Mouse (Mus musculus) testis, adult 2 months (tissue): ENCODE results near the gene Rbms3. TPM values are rescaled to one million over a fixed set of nuclear protein-coding genes. Genes with fewer than 3 reads are reported as not detected.

Source experiments
- H3K27ac ChIP-seq: fragments of 200-500 bp; 2 replicates; pipeline ENCODE4 v1.5.1; 2012; ENCODE audit warnings: low read depth, low read length; ENCODE audit not compliant: control insufficient read depth, insufficient read depth
- H3K27me3 ChIP-seq: fragments of 200-500 bp; 2 replicates; pipeline ENCODE4 v1.6.1; 2012; ENCODE audit warnings: mild to moderate bottlenecking, low read length, moderate library complexity; ENCODE audit not compliant: control insufficient read depth, insufficient read depth
- H3K36me3 ChIP-seq: fragments of 200-500 bp; 2 replicates; pipeline ENCODE4 v1.6.1; 2012; ENCODE audit warnings: mild to moderate bottlenecking, low read length; ENCODE audit not compliant: control insufficient read depth, insufficient read depth
- H3K4me1 ChIP-seq: fragments of 200-500 bp; 2 replicates; pipeline ENCODE4 v1.6.1; 2012; ENCODE audit warnings: low read length; ENCODE audit not compliant: control insufficient read depth, insufficient read depth
- H3K4me3 ChIP-seq: fragments of 200-500 bp; 2 replicates; pipeline ENCODE4 v1.5.1; 2012; ENCODE audit warnings: low read depth, mild to moderate bottlenecking, low read length, moderate library complexity, mixed read lengths; ENCODE audit not compliant: control insufficient read depth
- CTCF ChIP-seq: fragments of 200-500 bp; IDR thresholded peaks from 2 replicates; pipeline ENCODE4 v1.5.1; 2012; ENCODE audit warnings: low read depth, mild to moderate bottlenecking, inconsistent platforms, low read length, moderate library complexity; ENCODE audit not compliant: control insufficient read depth, insufficient read depth, insufficient replicate concordance
- POLR2A ChIP-seq: fragments of 200-500 bp; IDR thresholded peaks from 2 replicates; pipeline ENCODE4 v1.6.1; 2012; ENCODE audit warnings: low read depth, mild to moderate bottlenecking, inconsistent platforms, low read length, moderate library complexity; ENCODE audit not compliant: control insufficient read depth
- polyA plus RNA-seq: library from polyadenylated mRNA; depleted of rRNA; stranded (reverse); fragments of >200 nt; gene quantifications from 2 replicates; pipeline ENCODE4 v1.2.3, GENCODE M21; 2012

Rbms3 gene
- polyA plus RNA-seq, 1 experiment, result 0.72 TPM

DNA sequence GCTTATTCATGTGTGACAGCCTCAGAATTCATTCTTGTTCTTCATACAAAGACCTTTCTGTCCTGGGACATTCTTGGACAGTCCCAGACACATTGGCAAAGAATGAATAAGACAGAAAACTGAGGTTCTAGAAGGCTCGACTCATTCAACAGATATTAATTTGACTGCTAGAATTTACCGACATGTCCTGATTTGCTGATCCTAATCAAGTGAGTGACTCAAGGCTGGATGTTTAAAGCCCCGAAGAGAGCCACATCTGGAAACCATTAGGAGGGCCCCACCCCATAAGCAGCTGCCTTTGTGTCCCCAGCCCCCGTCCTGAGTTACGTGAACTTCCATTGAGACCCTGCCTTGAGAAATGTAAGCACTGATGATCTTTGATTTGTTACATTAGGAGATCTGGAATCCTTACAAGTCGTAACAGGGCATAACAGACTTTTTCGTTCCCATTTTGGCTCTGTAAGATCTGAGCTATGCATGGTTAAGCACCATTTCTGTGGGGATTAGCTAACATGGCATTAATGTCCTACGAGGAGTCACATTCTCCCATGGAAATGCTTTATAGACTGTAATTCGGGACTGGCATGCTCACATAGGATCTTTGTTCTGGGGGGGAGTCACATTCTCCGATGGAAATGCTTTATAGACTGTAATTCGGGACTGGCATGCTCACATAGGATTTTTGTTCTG, 726.3 kb downstream of the Rbms3 start:
- no peaks in the 10 kb centered on the region for H3K27me3 ChIP-seq
- no peak overlapping the region for H3K27ac ChIP-seq
- TF ChIP-seq POLR2A (no peak), CTCF (no peak)
- H3K4me3 ChIP-seq, result no peak overlapping the region
- no peaks in the 10 kb centered on the region for H3K36me3 ChIP-seq
- no peaks in the 10 kb centered on the region for H3K4me1 ChIP-seq

DNA sequence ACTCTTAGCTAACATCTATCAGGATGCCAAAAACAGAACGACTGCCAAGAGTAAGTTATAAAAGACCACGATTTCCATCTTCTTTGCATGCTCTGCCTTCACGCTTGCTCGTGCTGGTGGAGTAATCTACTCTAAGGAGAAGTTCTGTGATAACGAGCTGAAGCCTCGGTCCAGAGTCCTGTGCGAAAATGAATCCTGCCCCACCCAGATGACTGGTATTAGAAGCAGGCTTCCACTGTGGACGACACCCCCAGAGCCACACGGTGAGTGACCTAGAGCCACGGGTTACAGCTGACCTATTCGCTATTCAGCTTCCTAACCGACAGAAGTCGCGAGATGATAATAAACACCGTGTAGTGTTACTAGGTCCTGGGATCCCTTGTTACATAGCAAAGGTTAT, 730.3 kb downstream of the Rbms3 start:
- Histone ChIP-seq H3K36me3 (no peaks in the 10 kb centered on the region), H3K27me3 (no peaks in the 10 kb centered on the region), H3K4me1 (no peaks in the 10 kb centered on the region), H3K4me3 (no peak overlapping the region), H3K27ac (no peak overlapping the region)
- no peak for TF ChIP-seq POLR2A
- no peak for TF ChIP-seq CTCF

DNA sequence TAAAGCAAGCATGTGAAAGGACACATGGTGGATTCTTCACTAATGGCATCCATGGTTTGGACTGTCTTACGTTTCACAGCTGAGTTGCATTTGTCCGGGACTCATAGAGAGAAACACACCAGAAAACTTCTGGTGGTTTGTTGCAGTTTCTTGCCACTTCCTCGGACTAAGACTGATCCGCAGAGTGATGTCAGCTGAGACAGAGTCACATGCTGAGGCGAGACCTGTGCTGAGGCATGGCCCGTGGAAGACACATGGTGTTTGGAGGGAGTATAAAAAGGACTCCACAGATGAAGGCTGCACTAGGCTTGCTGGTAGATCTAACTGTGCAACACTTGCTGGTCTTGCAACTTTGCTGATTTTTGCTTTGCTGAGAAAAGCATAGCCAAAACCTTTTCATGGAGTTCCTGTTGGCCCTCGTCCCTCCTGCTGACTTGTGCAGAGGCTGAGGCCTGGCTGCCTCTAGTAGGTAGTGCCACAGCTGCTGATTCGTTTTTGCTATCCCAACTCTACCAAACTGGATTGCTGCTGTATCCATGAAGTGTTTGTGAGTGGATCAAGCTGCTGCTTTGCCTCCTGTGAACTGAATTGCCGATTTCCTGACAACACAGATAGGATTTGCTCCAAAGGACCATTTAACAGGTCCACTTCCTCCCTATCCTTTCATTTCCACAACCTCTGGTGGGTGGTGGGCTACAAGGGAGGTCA, 742.6 kb downstream of the Rbms3 start:
- Histone ChIP-seq H3K4me1 (no peaks in the 10 kb centered on the region), H3K27me3 (no peaks in the 10 kb centered on the region), H3K4me3 (no peak overlapping the region), H3K36me3 (no peaks in the 10 kb centered on the region), H3K27ac (no peak overlapping the region)
- TF ChIP-seq POLR2A (no peak), CTCF (no peak)

DNA sequence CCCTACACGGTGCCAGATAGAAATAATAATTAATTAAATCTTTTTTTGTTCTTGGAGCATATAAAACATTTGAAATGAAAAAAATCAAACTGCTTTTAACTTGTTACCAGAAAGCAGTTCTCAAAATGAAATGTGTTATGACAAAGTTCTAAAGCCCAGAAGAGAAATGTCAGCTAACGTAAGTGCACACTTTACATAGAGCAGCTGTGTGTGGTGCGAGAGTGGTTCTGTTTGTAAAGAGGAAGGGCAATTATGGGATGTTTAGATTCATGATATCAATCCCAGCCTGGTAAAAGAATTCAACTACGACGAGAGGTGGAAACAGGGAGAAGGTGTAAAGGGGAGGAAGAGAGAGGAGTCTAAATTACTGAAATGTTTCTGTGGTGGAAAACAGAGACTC, 744.1 kb downstream of the Rbms3 start:
- H3K27ac ChIP-seq, result no peak overlapping the region
- H3K4me3 ChIP-seq, result no peak overlapping the region
- H3K27me3 ChIP-seq, result no peaks in the 10 kb centered on the region
- TF ChIP-seq CTCF (no peak), POLR2A (no peak)
- H3K36me3 ChIP-seq, result no peaks in the 10 kb centered on the region
- H3K4me1 ChIP-seq, result no peaks in the 10 kb centered on the region

DNA sequence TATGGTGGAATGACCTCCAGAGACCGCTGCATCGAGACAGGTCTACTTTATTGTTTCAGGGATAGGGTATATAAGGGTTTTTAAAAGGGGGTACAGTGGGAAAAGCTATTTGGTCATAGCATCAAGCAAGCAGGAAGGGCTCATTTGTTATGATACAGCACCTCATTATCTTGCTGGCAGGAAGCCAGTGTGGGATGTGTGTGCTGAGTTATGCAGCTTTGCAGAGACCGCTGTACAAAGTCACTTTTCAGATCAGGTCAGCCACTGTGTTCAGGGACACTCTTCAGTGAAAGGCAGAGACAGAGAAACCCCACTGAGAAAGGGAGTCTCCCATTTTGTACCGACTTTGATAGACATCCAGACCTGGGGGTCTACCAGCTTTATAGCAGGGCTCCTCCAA, 749.2 kb downstream of the Rbms3 start:
- no peak overlapping the region for H3K4me3 ChIP-seq
- TF ChIP-seq CTCF (no peak), POLR2A (no peak)
- no peaks in the 10 kb centered on the region for H3K4me1 ChIP-seq
- no peaks in the 10 kb centered on the region for H3K36me3 ChIP-seq
- H3K27ac ChIP-seq, result no peak overlapping the region
- H3K27me3 ChIP-seq, result no peaks in the 10 kb centered on the region

DNA sequence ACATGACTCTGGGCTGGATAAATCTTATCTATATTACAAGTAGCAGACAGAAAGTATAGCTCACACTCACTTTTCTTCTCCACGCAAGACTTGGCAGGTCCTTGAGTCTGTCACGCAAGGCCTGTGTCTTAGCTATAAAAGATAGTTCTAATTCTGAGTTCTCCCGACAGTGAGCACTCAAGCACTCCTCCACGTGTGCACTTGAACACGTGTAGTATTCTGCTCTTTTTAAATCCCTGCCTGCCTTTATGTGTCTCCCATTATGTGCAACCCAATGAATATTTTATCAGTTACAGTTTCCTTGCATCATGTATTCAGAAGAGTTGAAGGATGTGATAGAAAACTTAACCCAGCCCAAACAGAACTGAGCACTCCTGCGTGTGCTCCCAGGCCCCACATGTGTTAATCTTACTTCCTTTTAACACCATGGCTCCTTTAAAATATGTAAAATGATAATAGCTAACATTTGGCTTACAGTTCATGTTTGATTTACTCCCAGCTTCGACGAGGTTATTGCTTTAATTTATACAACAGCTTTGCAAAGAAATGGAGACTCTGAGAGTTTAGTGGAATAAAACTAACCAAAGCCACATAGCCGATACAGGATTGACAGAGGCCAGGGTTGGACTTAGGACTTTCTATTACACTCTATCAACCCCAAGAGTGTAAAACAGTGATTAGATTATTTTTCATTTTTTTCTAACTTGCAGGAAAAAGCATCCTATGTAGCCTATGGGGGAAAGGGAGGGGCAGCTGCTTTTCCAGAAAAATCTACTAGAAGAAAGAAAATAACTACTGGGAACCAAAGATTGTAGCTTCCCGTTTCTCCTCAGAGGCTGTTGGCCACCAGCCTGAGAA, 749.9 kb downstream of the Rbms3 start:
- Histone ChIP-seq H3K27ac (no peak overlapping the region), H3K4me3 (no peak overlapping the region), H3K4me1 (no peaks in the 10 kb centered on the region), H3K27me3 (no peaks in the 10 kb centered on the region), H3K36me3 (no peaks in the 10 kb centered on the region)
- TF ChIP-seq POLR2A, result no peak
- TF ChIP-seq CTCF, result no peak

DNA sequence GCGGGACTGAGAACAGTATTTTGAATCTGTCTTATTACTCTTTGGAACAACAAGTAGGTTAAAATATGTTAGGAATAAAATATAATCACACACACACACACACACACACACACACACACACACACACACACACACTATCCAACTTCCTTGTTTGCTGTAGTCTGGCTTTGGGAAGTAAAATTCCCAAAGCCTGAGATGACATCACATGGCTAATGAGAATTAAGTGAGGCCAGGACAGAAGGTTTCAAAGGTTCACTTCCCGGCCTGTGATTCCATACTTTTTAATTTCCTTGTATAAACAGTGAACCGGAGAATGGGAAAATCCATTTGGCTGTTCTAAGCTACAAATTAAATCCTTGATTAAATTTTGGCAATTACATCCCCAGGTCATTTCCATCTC, 752.9 kb downstream of the Rbms3 start:
- TF ChIP-seq POLR2A (no peak), CTCF (no peak)
- Histone ChIP-seq H3K27me3 (no peaks in the 10 kb centered on the region), H3K4me3 (no peak overlapping the region), H3K4me1 (peaks cover 7% of the 10 kb centered on the region; the same call in 1 of the 2 replicates), H3K36me3 (no peaks in the 10 kb centered on the region), H3K27ac (no peak overlapping the region)
